ENCODE assay signal across 10 mouse cellular contexts in the genomic region with DNA sequence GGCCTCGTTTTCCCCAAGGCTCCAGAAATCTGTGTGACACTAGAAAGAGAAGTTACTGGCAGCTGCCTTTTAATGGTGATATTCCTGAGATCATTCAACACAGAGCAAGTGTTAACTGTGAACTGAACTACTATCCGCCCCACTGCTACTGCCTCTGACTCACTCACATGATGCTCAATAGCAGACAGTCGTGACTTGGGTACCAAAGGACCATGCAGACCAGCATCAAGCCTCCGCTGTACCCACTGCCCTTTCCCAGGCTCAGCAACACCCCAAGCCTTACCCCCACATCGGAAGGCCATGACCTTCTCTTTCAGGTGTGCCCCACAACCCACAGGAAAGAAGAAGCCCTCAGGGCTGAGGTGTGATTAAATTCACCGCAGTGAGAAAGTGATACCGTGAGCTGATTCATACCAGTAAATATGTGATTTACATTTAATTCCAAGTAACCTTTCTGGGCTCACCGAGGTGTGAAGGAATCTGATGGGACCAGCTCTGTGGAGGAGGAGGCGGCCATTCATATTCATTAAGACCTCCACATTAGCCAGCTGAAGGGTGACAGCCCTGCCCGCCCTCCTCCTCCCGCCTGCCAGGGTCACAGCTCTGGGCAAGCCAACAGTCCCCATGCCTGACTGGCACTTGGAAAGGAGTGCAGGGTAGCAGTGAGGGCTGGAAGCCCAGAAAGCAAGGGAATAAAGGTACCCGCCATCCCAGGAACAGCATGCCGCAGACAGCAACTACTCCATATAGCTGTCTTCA.
DNase-seq lines count a peak whose midpoint lies in the region; ATAC-seq and TF ChIP-seq lines count a peak whose summit lies in the region.
"Had no signal": no experiment of that assay in that cellular context is flagged by ENCODE, and none has a peak within 500 bp of the region (broad histone marks: within the 10 kb centered on the region; RNA-seq: fewer than 3 reads in every experiment).

No protein-coding gene starts in this region.

- no peaks in the 10 kb centered on the region for H3K9me3 ChIP-seq in limb, embryonic 12.5 days
- H3K9me3 ChIP-seq in limb, embryonic 10.5 days (replicated peaks): no peaks in the 10 kb centered on the region
- H3K9me3 ChIP-seq in forebrain, postnatal 0 days (ENCODE audit: low read length): no peaks in the 10 kb centered on the region
- no peaks in the 10 kb centered on the region for H3K9me3 ChIP-seq in neural tube, embryonic 13.5 days
- H3K9me3 ChIP-seq in lung, postnatal 0 days (ENCODE audit: low read length): no peaks in the 10 kb centered on the region

- no peak for ATAC-seq in limb, embryonic 12.5 days (ENCODE audit: insufficient number of reproducible peaks, insufficient read depth, low FRiP score, low TSS enrichment, low read depth)
- peak; percentile 73 for ATAC-seq in forebrain, postnatal 0 days
- ATAC-seq in neural tube, embryonic 13.5 days (ENCODE audit: low read depth): peak; percentile 71
- ATAC-seq in lung, postnatal 0 days: no peak

- WGBS in limb, embryonic 12.5 days: 67% methylated on average over 13 of the region's 13 CpGs
- WGBS in limb, embryonic 10.5 days: 67% methylated on average over 13 of the region's 13 CpGs
- WGBS in forebrain, postnatal 0 days: 47% methylated on average over 13 of the region's 13 CpGs
- 57% methylated on average over 13 of the region's 13 CpGs for WGBS in neural tube, embryonic 13.5 days
- whole genome bisulfite sequencing in lung, postnatal 0 days: 83% methylated on average over 13 of the region's 13 CpGs

- no peak overlapping the region for H3K4me2 ChIP-seq in limb, embryonic 12.5 days
- no peak overlapping the region for H3K4me2 ChIP-seq in forebrain, postnatal 0 days (ENCODE audit: low read depth)
- H3K4me2 ChIP-seq in neural tube, embryonic 13.5 days: no peak overlapping the region
- no peak overlapping the region for H3K4me2 ChIP-seq in lung, postnatal 0 days (replicated peaks; ENCODE audit: low read depth, low read length)

- no peak for DNase-seq in limb, embryonic 10.5 days (ENCODE audit: low spot score)
- no peak for DNase-seq in forebrain, postnatal 0 days
- DNase-seq in kidney, postnatal 10 days: peak; percentile 49
- no peak for DNase-seq in T-cell, adult 2 months (ENCODE audit: low spot score)
- no peak for DNase-seq in ovary, postnatal 10 days (ENCODE audit: low spot score)
- DNase-seq in lung, postnatal 0 days (ENCODE audit: low spot score): no peak
- DNase-seq: cerebellum, adult 11-12 months had no signal

- 0 out of 2 replicates have a peak overlapping the region, but pooled peaks have one; percentile 12 for H3K9ac ChIP-seq in limb, embryonic 12.5 days (replicated peaks)
- H3K9ac ChIP-seq in forebrain, postnatal 0 days: no peak overlapping the region
- no peak overlapping the region for H3K9ac ChIP-seq in neural tube, embryonic 13.5 days
- H3K9ac ChIP-seq in lung, postnatal 0 days (replicated peaks; ENCODE audit: low read depth): no peak overlapping the region

- H3K4me1 ChIP-seq in limb, embryonic 12.5 days (replicated peaks): peaks cover 28% of the 10 kb centered on the region
- peaks cover 40% of the 10 kb centered on the region for H3K4me1 ChIP-seq in limb, embryonic 10.5 days
- no peaks in the 10 kb centered on the region; the same call in 1 of the 2 replicates for H3K4me1 ChIP-seq in forebrain, postnatal 0 days (ENCODE audit: insufficient read depth)
- peaks cover 30% of the 10 kb centered on the region for H3K4me1 ChIP-seq in neural tube, embryonic 13.5 days (replicated peaks)
- no peaks in the 10 kb centered on the region for H3K4me1 ChIP-seq in lung, postnatal 0 days (ENCODE audit: insufficient read depth, low read depth, low read length)

- no peak for TF ChIP-seq EP300 in lung, postnatal 0 days (IDR thresholded peaks at IDR 0.05)

- peaks cover 30% of the 10 kb centered on the region for H3K27me3 ChIP-seq in limb, embryonic 12.5 days
- peaks cover 61% of the 10 kb centered on the region for H3K27me3 ChIP-seq in limb, embryonic 10.5 days (ENCODE audit: low read depth, poor library complexity, severe bottlenecking)
- H3K27me3 ChIP-seq in forebrain, postnatal 0 days (ENCODE audit: insufficient read depth, low read length): no peaks in the 10 kb centered on the region
- peaks cover 30% of the 10 kb centered on the region; the same call in 1 of the 2 replicates for H3K27me3 ChIP-seq in neural tube, embryonic 13.5 days
- no peaks in the 10 kb centered on the region for H3K27me3 ChIP-seq in lung, postnatal 0 days (replicated peaks; ENCODE audit: insufficient read depth, low read length)

- H3K27ac ChIP-seq in limb, embryonic 12.5 days: no peak overlapping the region
- no peak overlapping the region for H3K27ac ChIP-seq in limb, embryonic 10.5 days
- no peak overlapping the region for H3K27ac ChIP-seq in forebrain, postnatal 0 days (ENCODE audit: low read depth, low read length)
- H3K27ac ChIP-seq in neural tube, embryonic 13.5 days (replicated peaks): peak overlapping the region; percentile 33; the same call in 1 of the 2 replicates
- no peak overlapping the region for H3K27ac ChIP-seq in lung, postnatal 0 days (ENCODE audit: low read length)

- no peaks in the 10 kb centered on the region for H3K36me3 ChIP-seq in limb, embryonic 12.5 days
- no peaks in the 10 kb centered on the region for H3K36me3 ChIP-seq in limb, embryonic 10.5 days
- no peaks in the 10 kb centered on the region for H3K36me3 ChIP-seq in forebrain, postnatal 0 days (ENCODE audit: insufficient read depth)
- no peaks in the 10 kb centered on the region for H3K36me3 ChIP-seq in neural tube, embryonic 13.5 days
- no peaks in the 10 kb centered on the region for H3K36me3 ChIP-seq in lung, postnatal 0 days (ENCODE audit: insufficient read depth, low read length)

- TF ChIP-seq CTCF in forebrain, postnatal 0 days (IDR thresholded peaks at IDR 0.05; ENCODE audit: low read depth): no peak
- TF ChIP-seq CTCF in lung, postnatal 0 days (IDR thresholded peaks at IDR 0.05): no peak

- H3K4me3 ChIP-seq in limb, embryonic 12.5 days (replicated peaks): no peak overlapping the region
- H3K4me3 ChIP-seq in limb, embryonic 10.5 days: no peak overlapping the region
- no peak overlapping the region for H3K4me3 ChIP-seq in forebrain, postnatal 0 days (ENCODE audit: low read depth, low read length)
- H3K4me3 ChIP-seq in neural tube, embryonic 13.5 days: no peak overlapping the region
- no peak overlapping the region for H3K4me3 ChIP-seq in lung, postnatal 0 days (ENCODE audit: low read depth, low read length)
- H3K4me3 ChIP-seq: erythroblast, embryonic 14.5 days had no signal

Comparison
In these comparisons a context has a peak if more than half of its experiments do, and no peak if none do; other contexts are left out.
1. ATAC-seq: peak in forebrain, postnatal 0 days (single experiment) and neural tube, embryonic 13.5 days (single experiment); none in limb, embryonic 12.5 days (single experiment) and lung, postnatal 0 days (single experiment).